Comparison of ENCODE assay signal across 14 mouse cellular contexts in genomic region chr13:36901016-36901415, GRCm38 (mm10).
"Had no signal": no experiment of that assay in that cellular context is flagged by ENCODE, and none has a peak within 500 bp of the region (broad histone marks: within the 10 kb centered on the region; RNA-seq: fewer than 3 reads in every experiment).

No protein-coding gene starts in this region.

- H3K9ac ChIP-seq: liver, embryonic 12.5 days; liver, embryonic 14.5 days; midbrain, embryonic 12.5 days; neural tube, embryonic 12.5 days; stomach, embryonic 15.5 days had no signal

- H3K27me3 ChIP-seq: liver, embryonic 12.5 days; midbrain, embryonic 12.5 days; neural tube, embryonic 12.5 days; stomach, embryonic 15.5 days had no signal

- H3K4me2 ChIP-seq: liver, embryonic 12.5 days; midbrain, embryonic 12.5 days; neural tube, embryonic 12.5 days; stomach, embryonic 15.5 days had no signal

- H3K9me3 ChIP-seq: liver, embryonic 12.5 days; midbrain, embryonic 10.5 days; midbrain, embryonic 12.5 days; neural tube, embryonic 12.5 days; stomach, embryonic 15.5 days had no signal

- H3K36me3 ChIP-seq: liver, embryonic 12.5 days; midbrain, embryonic 10.5 days; midbrain, embryonic 12.5 days; neural tube, embryonic 12.5 days; stomach, embryonic 15.5 days had no signal

- DNase-seq: lung, adult 2 months; midbrain, embryonic 14.5 days; right cerebral cortex, postnatal 14 days; thymus, adult 2 months; thymus, postnatal 25 days; thymus, postnatal 4 days had no signal

- H3K4me1 ChIP-seq: liver, embryonic 12.5 days; neural tube, embryonic 12.5 days; stomach, embryonic 15.5 days had no signal

- H3K27ac ChIP-seq: liver, embryonic 12.5 days; liver, embryonic 14.5 days; midbrain, embryonic 10.5 days; midbrain, embryonic 12.5 days; neural tube, embryonic 12.5 days; stomach, embryonic 15.5 days; stomach, postnatal 0 days had no signal

- ATAC-seq: liver, embryonic 12.5 days; midbrain, embryonic 16.5 days had no signal

- H3K4me3 ChIP-seq: liver, embryonic 12.5 days; midbrain, embryonic 10.5 days; midbrain, embryonic 12.5 days; neural tube, embryonic 12.5 days; stomach, embryonic 15.5 days had no signal
